Mouse (Mus musculus): ENCODE results near the gene Dpagt1.
"Not testable (repeated sequence)": the region's sequence is repeated elsewhere in the genome, so short reads cannot be mapped to it uniquely, and the experiment has no call there.

The Dpagt1 gene

DNA sequence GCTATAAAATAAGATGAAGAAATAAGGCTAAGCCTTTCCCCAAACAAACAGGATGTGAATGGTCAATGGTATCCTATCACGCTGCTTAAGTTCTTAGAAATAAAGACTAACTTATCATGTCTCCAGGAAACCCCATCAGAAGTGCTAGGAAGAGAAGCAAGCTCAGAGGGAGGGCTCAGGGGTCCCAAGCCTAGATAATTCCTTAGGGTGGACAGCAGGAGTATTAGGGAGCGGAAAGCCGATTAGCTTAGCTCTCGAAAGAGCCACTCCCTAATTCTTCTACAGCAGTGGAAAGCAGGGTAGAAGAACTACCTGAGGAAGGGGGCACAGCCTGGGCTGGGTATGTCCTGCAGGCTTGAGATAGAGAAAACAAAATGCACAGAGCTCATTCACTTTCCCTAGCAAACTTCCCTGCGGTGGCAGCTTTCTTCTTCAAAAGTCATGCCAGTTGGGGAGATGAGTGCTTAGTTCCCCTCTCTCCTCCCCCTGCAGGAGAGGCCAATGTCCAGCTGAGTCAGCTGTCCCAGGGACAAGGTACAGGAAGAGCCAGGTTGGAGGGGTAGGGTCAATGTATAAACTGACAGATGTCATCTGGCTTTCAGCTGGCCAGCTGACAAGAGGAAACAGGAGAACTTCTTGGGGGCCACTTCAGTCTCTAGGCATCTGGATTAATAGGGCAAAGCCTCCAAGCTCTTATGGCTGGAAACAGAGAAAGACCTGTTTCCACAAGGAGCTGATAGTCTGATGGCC lies 7.6 kb upstream of the Dpagt1 start:
- no peak for DNase-seq (ENCODE audit: low spot score)

DNA sequence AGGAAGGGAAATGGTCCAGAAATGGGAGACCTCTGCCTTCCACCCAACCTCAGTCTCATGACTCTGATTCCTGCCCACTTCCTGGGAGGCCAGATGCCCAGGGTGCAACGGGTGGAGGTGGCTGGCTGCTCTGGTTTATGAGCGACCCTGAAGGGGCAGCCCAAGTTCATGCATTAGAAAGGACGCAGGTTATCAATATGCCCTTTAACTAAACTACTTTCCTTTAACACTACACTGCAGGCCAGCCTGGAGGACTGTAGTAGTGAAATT lies 7.1 kb upstream of the Dpagt1 start:
- DNase-seq (ENCODE audit: low spot score), result no peak

GRCm38 (mm10) chr9:44319105-44319886 lies 6.5 kb upstream of the Dpagt1 start:
- no peak for DNase-seq (ENCODE audit: low spot score)

DNA sequence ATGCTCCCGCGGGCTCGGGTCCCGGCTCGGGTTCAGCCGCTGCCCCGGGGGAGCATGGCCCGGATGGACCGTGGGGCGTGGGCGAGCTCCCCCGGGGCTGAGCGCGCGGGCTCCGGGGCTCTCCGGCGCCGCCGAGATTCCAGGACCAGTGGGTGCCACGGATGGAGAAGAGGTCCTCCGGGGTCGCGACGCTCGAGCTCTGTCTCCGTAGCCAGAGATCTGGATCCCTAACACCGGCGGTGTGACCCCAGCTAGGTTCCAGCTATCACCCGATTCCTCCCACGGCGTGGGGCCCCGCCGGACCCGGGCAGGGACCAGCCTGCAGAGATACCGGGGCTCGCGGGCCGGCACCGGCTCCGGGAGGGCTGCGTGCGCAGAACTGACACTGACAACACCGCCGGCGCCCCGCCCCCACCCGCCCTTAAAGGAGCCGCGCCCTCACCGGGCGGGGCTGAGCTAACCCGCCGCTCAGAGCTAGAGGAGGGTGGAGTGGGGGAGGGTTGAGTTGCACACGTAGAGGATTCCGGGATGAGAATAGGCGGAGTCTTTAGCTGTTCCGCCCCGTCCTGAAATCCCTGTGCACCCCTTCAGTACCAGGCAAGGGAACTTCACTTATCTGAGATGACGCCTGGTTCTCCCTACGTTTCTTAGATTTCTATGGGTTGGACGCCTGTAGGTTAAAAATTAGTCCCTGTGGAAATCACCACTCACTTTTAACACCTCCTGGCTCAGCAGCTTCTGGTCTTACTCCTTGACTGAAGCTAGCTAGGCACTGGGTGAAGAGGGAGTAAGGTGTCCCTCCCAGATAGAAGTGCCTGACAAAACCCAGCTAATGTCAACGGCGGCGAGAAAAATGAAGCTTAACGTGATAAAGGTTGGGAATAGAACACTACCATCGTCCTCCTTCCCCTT lies 5.7 kb upstream of the Dpagt1 start, which contains the start of gene C2cd2l:
C2cd2l (minus strand) TSS at position 399 of the 912 bp plus-strand sequence.
- peak; percentile 80 for DNase-seq (ENCODE audit: low spot score)

GRCm38 (mm10) chr9:44320799-44321133 lies 5.1 kb upstream of the Dpagt1 start:
- DNase-seq (ENCODE audit: low spot score), result no peak

GRCm38 (mm10) chr9:44323656-44324055 lies 2.2 kb upstream of the Dpagt1 start:
- DNase-seq (ENCODE audit: low spot score), result not testable (repeated sequence)

DNA sequence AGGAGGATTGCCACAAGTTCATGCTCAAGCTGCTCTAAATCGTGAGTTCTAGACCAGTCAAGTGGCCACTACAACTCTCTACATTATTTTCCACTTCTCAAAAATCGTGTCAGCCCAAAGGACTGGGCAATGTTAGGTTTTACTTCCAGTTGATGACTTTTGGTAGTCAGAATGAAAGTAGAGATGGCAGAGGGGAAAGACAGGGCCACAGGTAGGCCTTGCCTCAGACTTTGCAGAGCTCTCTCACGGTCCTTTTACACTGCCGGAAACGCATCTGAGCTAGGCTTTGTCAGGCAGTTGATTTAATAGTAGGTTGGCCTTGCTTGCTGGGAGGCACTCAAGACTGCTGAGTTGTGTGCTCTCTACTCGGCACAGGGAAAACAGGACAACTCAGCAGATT lies 1.7 kb upstream of the Dpagt1 start:
- DNase-seq (ENCODE audit: low spot score), result no peak

DNA sequence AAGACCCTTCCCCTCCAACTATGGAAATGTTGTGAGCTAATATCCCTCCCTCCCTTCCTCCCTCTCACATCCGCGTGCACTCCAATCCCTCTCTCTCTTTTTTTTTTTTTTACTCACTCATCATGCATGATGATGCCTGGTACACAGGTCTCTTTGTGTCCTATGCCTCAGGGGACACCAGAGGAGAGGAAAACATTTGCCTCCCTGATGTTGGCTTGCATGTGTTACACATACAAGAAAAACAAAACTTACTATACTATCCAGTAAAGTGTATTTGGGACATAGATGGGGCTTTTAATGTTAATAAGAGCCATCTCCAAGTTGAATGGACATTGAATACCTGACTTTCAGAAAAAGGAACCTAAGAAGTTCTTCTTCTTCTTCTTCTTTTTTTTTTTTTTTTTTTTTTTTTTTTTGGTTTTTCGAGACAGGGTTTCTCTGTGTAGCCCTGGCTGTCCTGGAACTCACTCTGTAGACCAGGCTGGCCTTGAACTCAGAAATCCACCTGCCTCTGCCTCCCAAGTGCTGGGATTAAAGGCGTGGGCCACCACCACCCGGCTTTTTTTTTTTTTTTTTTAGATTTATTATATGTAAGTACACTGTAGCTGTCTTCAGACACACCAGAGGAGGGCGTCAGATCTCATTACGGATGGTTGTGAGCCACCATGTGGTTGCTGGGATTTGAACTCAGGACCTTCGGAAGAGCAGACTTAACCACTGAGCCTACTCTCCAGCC lies 619 bp upstream of the Dpagt1 start:
- DNase-seq (ENCODE audit: low spot score), result not testable (repeated sequence)

DNA sequence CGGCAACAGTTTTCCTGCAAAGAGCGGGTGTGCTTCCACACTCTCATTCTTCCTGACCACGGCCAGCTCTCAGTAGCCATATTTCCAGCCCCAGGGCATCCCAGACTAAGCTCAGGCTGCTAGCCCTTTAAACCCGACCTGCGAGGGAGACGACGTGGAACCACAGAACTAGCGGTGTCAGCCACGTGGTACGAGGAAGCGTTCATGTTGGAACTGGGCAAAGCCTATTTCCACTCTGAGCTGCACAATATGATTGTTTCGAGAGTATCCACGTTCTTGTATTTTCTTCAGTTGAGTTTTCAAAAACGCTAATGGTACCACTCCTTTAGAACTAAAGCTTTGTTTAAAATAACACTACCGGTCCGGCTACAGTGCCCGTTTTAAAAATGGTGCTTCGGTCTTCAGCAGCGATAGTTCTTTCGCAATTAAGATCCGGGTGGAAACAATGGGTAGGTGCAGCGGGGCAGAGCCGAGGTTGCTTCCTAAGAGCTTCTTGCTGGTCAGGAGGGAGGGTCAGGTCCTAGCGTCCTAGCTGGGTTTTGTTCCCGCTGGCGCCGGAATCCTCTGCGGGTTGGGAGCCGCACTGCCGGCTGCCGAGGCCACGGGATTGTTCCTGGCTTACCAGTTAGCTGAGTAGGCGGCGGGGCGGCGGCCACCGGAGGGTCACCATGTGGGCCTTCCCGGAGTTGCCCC lies 698 bp downstream of the Dpagt1 start:
- DNase-seq (ENCODE audit: low spot score), result peak; percentile 62

DNA sequence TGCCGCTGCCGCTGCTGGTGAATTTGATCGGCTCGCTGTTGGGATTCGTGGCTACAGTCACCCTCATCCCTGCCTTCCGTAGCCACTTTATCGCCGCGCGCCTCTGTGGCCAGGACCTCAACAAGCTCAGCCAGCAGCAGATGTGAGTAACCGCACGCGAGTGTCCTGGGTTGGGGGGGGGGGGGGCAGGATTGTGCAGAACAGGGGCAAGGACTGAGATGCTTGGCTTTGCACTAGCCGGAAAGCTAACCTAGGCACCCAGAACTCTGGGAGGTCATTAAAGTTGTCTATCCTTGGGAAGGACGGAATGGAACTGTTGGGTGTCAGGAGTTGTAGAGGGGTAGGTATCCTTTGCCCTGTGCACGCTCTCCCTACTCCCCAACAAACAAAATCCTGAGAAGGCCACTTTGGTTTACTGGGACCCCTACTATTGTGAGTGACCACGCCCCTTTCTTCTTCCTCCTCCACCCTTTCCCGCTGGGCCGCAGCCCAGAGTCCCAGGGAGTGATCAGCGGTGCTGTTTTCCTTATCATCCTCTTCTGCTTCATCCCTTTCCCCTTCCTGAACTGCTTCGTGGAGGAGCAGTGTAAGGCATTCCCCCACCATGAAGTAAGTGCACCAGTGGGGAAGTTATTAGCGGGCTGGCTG lies 1.4 kb downstream of the Dpagt1 start:
- no peak for DNase-seq (ENCODE audit: low spot score)

DNA sequence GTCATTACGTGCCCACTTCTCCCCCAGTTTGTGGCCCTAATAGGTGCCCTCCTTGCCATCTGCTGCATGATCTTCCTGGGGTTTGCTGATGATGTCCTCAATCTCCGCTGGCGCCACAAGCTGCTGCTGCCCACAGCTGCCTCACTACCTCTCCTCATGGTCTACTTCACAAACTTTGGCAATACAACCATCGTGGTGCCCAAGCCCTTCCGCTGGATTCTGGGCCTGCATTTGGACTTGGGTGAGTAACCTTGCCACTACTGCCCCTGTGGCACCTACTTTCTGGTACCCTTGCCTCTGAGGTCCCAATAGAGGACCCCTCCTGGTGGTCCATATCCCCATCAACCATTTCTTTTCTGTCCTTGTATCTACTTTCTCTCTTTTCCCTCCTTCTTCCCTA lies 2.1 kb downstream of the Dpagt1 start:
- DNase-seq (ENCODE audit: low spot score), result no peak

- no peak for DNase-seq (ENCODE audit: low spot score)
Measured at GRCm38 (mm10) chr9:44330736-44331135, 4.9 kb downstream of the Dpagt1 start.

DNA sequence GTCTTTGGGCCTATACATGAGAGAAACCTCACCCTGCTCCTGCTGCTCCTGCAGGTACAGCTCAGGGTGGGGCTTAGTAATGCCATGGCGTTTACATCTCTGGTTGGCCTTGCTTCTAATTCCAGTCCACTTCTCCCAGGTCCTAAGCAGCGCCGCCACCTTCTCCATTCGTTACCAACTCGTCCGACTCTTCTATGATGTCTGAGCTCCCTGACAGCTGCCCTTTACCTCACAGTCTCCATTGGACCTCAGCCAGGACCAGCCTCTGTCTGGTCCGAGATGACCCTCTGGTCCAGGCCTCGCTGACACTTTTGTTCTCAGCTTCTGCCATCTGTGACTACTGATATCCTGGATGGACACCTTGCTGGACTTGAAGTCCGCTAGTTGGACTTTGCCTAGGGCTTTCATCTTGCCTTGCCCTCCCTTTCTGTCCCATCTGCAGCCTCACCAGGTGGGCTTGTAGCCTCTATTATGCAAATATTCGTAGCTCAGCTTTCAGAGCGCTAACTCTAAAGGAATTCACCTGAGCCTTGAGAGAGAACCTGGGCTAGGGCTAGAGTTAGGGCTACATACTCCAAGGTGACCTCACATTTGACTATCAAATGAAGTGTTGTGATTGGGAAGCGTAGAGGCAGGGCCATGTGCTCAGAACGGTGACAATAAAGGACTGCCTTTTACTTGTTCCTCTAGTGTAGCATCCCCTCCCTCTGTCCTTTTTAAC lies 7.3 kb downstream of the Dpagt1 start:
- no peak for DNase-seq (ENCODE audit: low spot score)

- DNase-seq (ENCODE audit: low spot score), result peak; percentile 96
Measured at GRCm38 (mm10) chr9:44334396-44335330, 8.8 kb downstream of the Dpagt1 start, which contains the start of gene H2afx. Gene H2afx, plus strand, starts transcription at chr9:44334694.

DNA sequence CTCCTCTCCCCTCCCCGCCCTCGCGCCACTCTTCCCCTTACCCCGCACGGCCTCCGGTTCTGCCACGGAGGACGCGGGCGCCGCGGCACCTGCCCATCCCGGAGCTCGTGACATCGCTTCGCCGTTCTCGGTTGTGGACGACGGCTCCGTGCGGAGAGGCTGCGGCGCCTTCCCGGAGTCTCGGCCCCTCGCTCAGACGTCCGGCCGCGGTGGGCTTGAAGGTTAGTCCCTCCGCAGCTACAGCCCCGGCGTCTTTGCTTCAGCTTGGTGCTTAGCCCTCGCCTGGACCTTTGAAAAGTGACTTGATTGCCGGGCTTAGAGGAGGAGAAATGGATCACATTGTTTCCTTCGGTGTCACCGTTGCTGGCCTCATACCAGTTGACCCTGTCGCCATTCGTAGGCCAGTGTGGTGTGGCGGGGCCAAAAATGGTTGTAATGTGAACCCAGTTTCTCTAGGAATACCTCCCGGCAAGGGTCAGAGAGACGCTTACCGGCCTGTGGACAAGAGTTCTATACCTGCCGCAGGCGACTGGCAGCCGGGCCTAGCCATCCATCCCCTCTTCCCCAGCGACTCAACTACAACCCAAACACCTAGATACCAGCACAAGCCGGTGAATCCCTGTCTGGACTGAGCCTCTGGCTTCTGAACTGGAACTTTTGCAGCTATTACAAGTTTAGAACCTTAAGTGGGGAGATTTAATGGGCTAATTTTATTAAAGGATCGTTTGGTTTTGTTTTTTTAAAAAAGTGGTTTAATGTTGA lies 9.7 kb downstream of the Dpagt1 start:
- peak; percentile 66 for DNase-seq (ENCODE audit: low spot score)

DNA sequence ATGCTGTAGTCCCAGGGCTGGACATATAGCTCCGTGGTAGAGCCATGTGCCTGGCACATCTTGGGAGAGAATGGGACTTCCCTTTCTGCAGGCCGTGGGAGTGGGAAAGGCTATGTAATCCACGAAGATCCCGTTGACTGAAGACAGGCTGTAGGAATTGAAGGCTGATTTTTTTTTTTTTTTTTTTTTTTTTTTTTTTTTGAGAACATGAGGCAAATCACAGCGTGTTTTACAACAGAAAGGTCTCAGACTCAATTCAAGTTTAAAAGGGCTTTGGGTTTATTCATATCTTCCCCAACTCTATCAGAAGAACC lies 10.2 kb downstream of the Dpagt1 start:
- no peak for DNase-seq (ENCODE audit: low spot score)

DNA sequence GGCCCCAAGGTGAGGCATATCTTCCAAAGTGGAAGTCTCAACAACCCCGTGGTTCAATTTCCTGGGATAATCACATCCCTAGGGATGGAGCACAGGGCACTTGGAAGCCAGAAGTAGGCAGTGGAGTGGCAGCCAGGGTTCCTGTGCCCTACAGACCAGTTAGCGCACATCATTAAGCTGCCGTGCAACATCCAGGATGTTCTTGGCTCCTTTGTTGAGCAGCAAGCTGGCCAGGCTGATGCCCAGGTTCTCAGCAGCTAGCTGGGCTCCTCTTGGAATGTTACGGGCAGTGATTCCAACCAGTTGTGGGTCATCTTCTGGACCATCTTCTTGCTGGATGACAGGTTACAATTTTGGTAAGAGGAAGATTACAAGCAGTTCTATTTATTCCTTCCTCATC lies 10.7 kb downstream of the Dpagt1 start:
- DNase-seq (ENCODE audit: low spot score), result not testable (repeated sequence)

DNA sequence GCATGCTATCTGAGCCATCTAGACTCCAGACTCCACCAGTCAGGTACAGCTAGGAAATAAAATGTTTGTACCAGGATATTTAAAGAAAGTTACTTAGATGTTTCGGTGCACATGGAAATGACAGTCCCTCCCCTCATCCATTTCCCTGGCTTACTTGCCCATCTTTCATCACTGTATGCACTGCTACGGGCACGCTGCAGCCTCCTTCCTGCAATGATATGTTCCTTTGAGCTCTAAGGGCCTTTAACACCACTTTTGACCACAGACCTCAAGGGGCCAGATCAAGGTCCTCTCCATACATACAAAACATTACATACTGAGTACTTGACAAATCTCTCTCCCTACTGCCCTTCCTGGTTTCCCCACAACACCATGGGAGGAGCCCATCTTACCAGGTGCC lies 11.1 kb downstream of the Dpagt1 start:
- DNase-seq (ENCODE audit: low spot score), result no peak
